Mouse (Mus musculus) stomach, postnatal 0 days (tissue): ENCODE measurements at regions not wholly inside any gene's neighbourhood (a gene's known extent, or its start where the extent isn't known, plus 50 kb on each side); places are given as distances from the start of the nearest gene placed in this dataset.

ENCODE experiments used
- ATAC-seq: fragments of 200-750 bp; cut with Nextera tagmentation; 2 replicates; pipeline ENCODE4 v1.8.0; 2017; ENCODE audit not compliant: low FRiP score, low TSS enrichment
- DNase-seq: peaks from one replicate; pipeline ENCODE4 v3.0.0-alpha.2; 2016; ENCODE audit warnings: low spot score
- H3K27ac ChIP-seq: fragments of 300-500 bp; sonication (generic); replicated peaks from 2 replicates; pipeline ENCODE4 v1.5.1; 2014; ENCODE audit warnings: mild to moderate bottlenecking, control low read depth
- H3K27me3 ChIP-seq: fragments of 300-500 bp; sonication (generic); 2 replicates; pipeline ENCODE4 v1.6.1; 2014; ENCODE audit warnings: low read length; ENCODE audit not compliant: control insufficient read depth, insufficient read depth
- H3K36me3 ChIP-seq: fragments of 300-500 bp; sonication (generic); 2 replicates; pipeline ENCODE4 v1.6.1; 2014; ENCODE audit warnings: low read length, mixed read lengths; ENCODE audit not compliant: control insufficient read depth, insufficient read depth
- H3K4me1 ChIP-seq: fragments of 300-500 bp; sonication (generic); replicated peaks from 2 replicates; pipeline ENCODE4 v1.6.1; 2014; ENCODE audit warnings: antibody characterized with exemption; ENCODE audit not compliant: control insufficient read depth, insufficient read depth
- H3K4me2 ChIP-seq: fragments of 300-500 bp; sonication (generic); replicated peaks from 2 replicates; pipeline ENCODE4 v1.6.1; 2014; ENCODE audit warnings: low read depth, mild to moderate bottlenecking, control low read depth, moderate library complexity
- H3K4me3 ChIP-seq: fragments of 300-500 bp; sonication (generic); 2 replicates; pipeline ENCODE4 v1.5.1; 2014; ENCODE audit warnings: low read depth, low read length, control low read depth
- H3K9ac ChIP-seq: fragments of 300-500 bp; sonication (generic); 2 replicates; pipeline ENCODE4 v1.6.1; 2014; ENCODE audit warnings: mild to moderate bottlenecking, low read length, control low read depth, mixed read lengths
- H3K9me3 ChIP-seq: fragments of 300-500 bp; sonication (generic); 2 replicates; pipeline ENCODE4 v1.6.1; 2016; ENCODE audit warnings: low read length; ENCODE audit not compliant: control insufficient read depth
- CTCF ChIP-seq: IDR thresholded peaks from 2 replicates; pipeline ENCODE4 v1.5.1; 2016; ENCODE audit warnings: antibody characterized with exemption, low read depth, mild to moderate bottlenecking, moderate library complexity
- EP300 ChIP-seq: optimal IDR thresholded peaks from 2 replicates; pipeline ENCODE3; 2016; ENCODE audit warnings: antibody characterized with exemption
- WGBS: fragments of 180-500 bp; shearing (Covaris S2); extraction: QIAGEN DNeasy Blood & Tissue Kit; methylation state at CpG from one replicate; pipeline ENCODE4 v1.1.7; 2014; 5-methylcytosine and 5-hydroxymethylcytosine counted together

GRCm38 (mm10) chr13:26205532-26206105 is 564.3 kb downstream of the Hdgfl1 start:
- no peak overlapping the region for H3K4me3 ChIP-seq
- H3K4me2 ChIP-seq, result no peak overlapping the region
- no peak for TF ChIP-seq CTCF
- no peak for TF ChIP-seq EP300
- no peak for ATAC-seq
- DNase-seq, result no peak
- H3K36me3 ChIP-seq, result no peaks in the 10 kb centered on the region
- no peak overlapping the region for H3K9ac ChIP-seq
- no peak overlapping the region for H3K27ac ChIP-seq
- H3K27me3 ChIP-seq, result no peaks in the 10 kb centered on the region
- H3K9me3 ChIP-seq, result no peaks in the 10 kb centered on the region
- H3K4me1 ChIP-seq, result no peaks in the 10 kb centered on the region
- WGBS, result 79% methylated on average over 1 of the region's 1 CpGs

- Histone ChIP-seq H3K27me3 (no peaks in the 10 kb centered on the region), H3K4me3 (no peak overlapping the region), H3K9ac (no peak overlapping the region), H3K9me3 (no peaks in the 10 kb centered on the region), H3K4me2 (no peak overlapping the region), H3K4me1 (no peaks in the 10 kb centered on the region), H3K36me3 (no peaks in the 10 kb centered on the region), H3K27ac (no peak overlapping the region)
- no peak for DNase-seq
- 86% methylated on average over 4 of the region's 4 CpGs for WGBS
- TF ChIP-seq EP300, result no peak
- TF ChIP-seq CTCF, result no peak
- no peak for ATAC-seq
These were observed 575.3 kb downstream of the Hdgfl1 start for GRCm38 (mm10) chr13:26194646-26195045.

GRCm38 (mm10) chr13:26183879-26184278 is 586.1 kb downstream of the Hdgfl1 start:
- no peaks in the 10 kb centered on the region for H3K36me3 ChIP-seq
- DNase-seq (no peak), ATAC-seq (no peak)
- H3K9ac ChIP-seq, result no peak overlapping the region
- 89% methylated on average over 4 of the region's 4 CpGs for WGBS
- no peak overlapping the region for H3K4me2 ChIP-seq
- H3K27me3 ChIP-seq, result no peaks in the 10 kb centered on the region
- H3K4me3 ChIP-seq, result no peak overlapping the region
- H3K4me1 ChIP-seq, result no peaks in the 10 kb centered on the region
- TF ChIP-seq EP300 (no peak), CTCF (no peak)
- no peaks in the 10 kb centered on the region for H3K9me3 ChIP-seq
- no peak overlapping the region for H3K27ac ChIP-seq

- Histone ChIP-seq H3K27ac (no peak overlapping the region), H3K4me1 (no peaks in the 10 kb centered on the region), H3K36me3 (no peaks in the 10 kb centered on the region), H3K4me3 (no peak overlapping the region), H3K9ac (no peak overlapping the region), H3K27me3 (no peaks in the 10 kb centered on the region), H3K4me2 (no peak overlapping the region), H3K9me3 (no peaks in the 10 kb centered on the region)
- DNase-seq, result no peak
- TF ChIP-seq EP300 (no peak), CTCF (no peak)
- no peak for ATAC-seq
- WGBS, result 81% methylated on average over 2 of the region's 2 CpGs
These were observed 598.0 kb downstream of the Hdgfl1 start for GRCm38 (mm10) chr13:26171891-26172482.

- TF ChIP-seq EP300, result no peak
- TF ChIP-seq CTCF, result no peak
- H3K4me1 ChIP-seq, result no peaks in the 10 kb centered on the region
- no peak overlapping the region for H3K9ac ChIP-seq
- H3K4me2 ChIP-seq, result no peak overlapping the region
- no peak for DNase-seq
- H3K36me3 ChIP-seq, result no peaks in the 10 kb centered on the region
- ATAC-seq, result no peak
- no peak overlapping the region for H3K27ac ChIP-seq
- H3K27me3 ChIP-seq, result no peaks in the 10 kb centered on the region
- no peak overlapping the region for H3K4me3 ChIP-seq
- H3K9me3 ChIP-seq, result no peaks in the 10 kb centered on the region
- 34% methylated on average over 2 of the region's 2 CpGs for WGBS
These were observed 600.3 kb downstream of the Hdgfl1 start for GRCm38 (mm10) chr13:26169641-26170040.

GRCm38 (mm10) chr13:26158703-26159102 is 611.3 kb downstream of the Hdgfl1 start:
- WGBS, result 81% methylated on average over 2 of the region's 2 CpGs
- DNase-seq (no peak), ATAC-seq (no peak)
- Histone ChIP-seq H3K9me3 (no peaks in the 10 kb centered on the region), H3K36me3 (no peaks in the 10 kb centered on the region), H3K27ac (no peak overlapping the region), H3K4me2 (no peak overlapping the region), H3K4me3 (no peak overlapping the region), H3K27me3 (no peaks in the 10 kb centered on the region), H3K4me1 (0 out of 2 replicates have a peak, but pooled peaks cover 2% of the 10 kb centered on the region), H3K9ac (no peak overlapping the region)
- TF ChIP-seq EP300 (no peak), CTCF (peak; percentile 66)
